Mouse (Mus musculus) ovary, postnatal 10 days (tissue): ENCODE measurements around the gene Tmem259.
A peak's percentile ranks its signal among the peaks of the same experiment; 100 is the strongest.

ENCODE experiments used
- DNase-seq: peaks from one replicate; pipeline ENCODE4 v3.0.0; 2022; ENCODE audit warnings: low spot score

Gene Tmem259

DNA sequence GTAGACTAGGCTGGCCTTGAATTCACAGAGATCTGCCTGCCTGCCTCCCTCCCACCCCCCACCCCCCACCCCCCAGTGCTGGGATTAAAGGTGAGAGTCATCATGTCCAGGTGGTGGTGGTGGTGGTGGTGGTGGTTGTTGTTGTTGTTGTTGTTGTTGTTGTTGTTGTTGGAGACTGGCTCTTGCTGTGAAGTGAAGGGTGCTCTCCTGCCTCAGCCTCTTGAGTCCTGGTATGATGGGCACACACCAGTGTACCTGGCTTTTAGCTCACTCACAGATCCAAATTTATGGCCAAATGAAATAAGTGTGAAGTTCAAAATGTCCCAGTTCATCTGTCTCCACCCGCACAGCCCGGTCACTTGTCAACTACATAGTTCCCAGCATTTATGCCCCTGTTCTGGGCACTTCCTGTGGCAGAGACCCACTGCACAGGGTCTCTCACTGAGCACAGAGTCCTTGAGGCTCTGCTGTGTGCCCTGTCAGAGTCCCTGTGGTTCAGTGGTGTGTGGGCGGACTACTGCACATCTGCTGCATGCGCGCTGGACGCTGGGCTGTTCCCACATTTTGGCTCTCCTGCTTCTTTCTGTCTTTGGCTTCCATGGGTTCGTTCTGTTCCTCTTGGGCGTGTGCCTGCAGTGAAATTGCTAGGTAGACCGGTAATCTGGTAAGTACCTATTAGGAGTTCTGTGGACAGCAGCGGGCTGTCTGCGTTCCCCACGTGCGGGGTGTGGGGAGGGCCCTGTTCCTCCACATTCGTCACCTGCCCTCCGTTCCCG is 49.1 kb downstream of the Tmem259 start:
- DNase-seq = no peak

DNA sequence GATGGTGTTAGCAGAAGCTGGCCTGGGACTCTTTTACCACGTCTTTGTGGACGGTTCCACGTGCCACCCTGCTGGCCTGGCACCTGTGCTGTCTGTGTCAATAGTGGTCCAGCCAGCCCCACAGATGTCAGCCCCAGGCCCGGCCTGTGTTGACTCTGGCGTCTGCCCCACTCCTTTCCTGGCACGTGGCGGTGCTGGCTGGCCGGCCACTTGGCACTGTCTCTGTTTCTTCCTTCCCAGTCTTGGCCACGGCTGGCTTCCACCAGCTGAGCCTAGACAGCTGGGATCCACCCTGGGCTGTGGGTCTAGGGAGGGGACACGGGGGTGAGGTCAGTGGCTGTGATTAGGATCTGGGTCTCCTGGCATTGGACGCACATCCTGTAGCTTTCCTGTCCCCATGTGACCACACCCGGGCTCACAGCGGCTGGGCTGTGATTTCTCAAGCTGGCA is 49.8 kb downstream of the Tmem259 start:
- peak; percentile 48 for DNase-seq

DNA sequence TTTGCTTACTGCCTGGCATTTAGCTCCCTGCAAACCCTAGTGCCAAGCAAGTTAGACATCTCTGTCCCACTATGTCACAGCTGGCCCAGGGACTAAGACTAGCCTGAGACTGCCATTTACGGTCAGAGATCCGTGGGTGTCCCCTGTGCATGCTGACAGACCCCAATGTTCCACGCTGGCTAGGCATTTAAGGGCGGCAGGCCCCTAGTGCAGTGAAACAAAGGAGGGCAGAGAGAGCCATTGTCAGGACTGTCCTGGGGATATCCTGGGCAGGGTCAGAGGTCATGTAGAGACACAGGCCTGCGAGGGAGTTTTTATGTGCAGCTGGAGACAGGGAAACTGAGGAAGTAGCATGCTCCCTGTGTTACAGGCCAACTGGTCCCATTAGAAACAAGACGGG is 50.3 kb downstream of the Tmem259 start:
- no peak for DNase-seq

- DNase-seq = no peak
Observed at GRCm38 (mm10) chr10:79933145-79933679, 50.9 kb downstream of the Tmem259 start.

- no peak for DNase-seq
Observed at GRCm38 (mm10) chr10:79932736-79933135, 51.4 kb downstream of the Tmem259 start.

- DNase-seq = no peak
Observed at GRCm38 (mm10) chr10:79931797-79932196, 52.3 kb downstream of the Tmem259 start.

- no peak for DNase-seq
Observed at GRCm38 (mm10) chr10:79930826-79931186, 53.3 kb downstream of the Tmem259 start.

- DNase-seq = no peak
Observed at GRCm38 (mm10) chr10:79929967-79930825, 53.9 kb downstream of the Tmem259 start.

DNA sequence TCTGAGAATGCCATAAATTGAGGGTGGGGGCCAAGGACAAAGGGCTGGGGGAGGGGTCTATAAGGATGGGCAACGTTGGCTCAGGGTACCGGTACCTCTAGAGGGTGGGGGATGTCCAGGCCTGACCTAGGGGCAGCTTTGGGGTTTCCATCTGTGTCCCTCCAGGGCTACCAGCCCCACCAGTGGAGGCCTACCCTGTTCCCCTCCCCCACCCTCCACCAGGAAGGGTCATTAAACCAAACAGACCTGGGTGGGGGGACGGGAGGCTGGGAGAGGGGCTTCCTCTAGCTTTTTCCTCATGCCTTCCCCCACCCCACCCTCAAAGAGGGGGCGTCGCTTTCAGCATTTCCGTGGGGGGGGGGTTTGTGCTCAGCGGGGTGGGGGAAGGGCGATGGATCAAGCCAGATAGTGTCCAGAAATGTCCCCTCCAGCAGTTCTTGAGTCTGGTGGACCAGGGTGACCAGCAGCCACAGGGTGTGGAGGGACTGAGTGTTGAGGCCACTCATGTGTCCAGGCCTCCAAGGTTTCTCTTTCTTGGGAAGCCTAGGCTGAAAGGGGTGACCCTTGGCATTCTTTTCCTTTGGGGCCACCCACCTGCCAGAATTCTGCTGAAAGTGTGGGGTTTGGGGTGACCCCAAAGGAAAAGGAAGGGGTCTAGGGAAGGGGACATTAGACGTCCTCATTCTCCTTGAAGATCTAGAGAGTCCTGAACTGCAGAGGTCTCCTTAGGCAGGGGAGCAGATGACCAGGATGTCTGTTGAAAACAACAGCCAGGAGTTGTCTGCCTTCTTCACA is 55.0 kb downstream of the Tmem259 start:
- DNase-seq = no peak

DNA sequence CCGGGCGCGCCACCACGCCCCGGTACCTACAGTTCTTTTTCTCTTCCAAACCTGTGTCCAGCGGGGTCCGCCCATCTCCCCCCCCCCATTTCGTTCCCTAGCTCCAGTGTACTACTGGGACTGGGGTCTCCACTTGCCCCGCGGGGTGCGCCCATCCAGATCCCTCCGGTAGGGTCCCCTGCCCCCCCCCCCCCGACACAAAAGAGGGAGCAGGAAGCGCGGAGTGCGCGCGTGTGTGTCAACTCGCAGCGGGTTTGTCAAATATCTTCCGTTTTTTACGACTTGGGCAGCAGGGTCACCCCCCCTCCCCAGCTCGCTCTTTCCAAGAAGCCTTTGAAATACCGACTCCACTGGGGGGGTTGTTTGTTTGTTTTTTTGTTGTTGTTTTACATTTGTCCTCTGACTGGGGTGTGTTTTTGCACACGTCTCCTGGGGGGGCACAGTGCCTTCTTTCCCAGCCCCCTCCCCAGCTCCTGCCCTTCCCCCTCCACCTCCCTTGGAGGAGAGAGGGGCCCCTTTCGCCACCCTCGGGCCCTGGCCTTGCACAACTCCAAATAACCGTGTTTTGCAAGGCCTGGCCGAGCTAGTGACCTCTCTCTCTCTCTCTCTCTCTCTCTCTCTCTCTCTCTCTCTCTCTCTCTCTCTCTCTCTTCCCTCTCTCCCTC is 56.0 kb downstream of the Tmem259 start:
- no peak for DNase-seq

DNA sequence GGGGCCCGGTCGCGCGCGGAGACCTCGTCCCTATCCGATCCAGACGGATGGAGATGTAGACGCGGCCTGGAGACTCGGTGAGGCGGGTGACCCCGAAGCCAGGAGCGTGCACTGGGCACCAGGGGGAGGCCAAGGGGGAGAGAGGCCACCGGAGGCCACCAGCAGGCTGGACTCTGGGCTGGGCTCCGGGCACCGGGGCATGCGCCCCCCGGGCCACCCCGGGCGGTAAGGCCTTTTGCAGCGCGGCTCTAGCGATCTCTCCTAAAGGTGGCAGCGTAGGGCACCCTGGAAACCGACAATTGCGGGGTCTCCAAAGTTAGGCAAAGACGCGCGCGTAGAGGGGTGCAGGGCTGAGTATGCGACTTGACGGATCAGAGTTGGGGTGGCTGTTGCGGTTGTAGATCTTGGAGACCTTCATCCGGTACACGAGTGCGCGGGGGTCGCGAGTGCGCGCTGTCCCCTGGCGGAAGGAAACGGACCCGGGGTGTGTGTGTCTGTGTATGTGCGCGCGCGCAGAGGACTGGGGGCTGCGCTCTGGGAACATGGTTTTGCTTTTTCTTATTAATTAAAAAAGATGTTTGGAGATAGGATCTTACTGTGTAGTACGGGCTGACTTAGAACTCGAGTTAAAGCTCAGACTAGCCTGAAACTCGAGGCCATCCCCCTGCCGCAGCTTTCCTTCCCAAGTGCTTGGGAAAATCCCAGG is 56.7 kb downstream of the Tmem259 start:
- peak; percentile 41 for DNase-seq

DNA sequence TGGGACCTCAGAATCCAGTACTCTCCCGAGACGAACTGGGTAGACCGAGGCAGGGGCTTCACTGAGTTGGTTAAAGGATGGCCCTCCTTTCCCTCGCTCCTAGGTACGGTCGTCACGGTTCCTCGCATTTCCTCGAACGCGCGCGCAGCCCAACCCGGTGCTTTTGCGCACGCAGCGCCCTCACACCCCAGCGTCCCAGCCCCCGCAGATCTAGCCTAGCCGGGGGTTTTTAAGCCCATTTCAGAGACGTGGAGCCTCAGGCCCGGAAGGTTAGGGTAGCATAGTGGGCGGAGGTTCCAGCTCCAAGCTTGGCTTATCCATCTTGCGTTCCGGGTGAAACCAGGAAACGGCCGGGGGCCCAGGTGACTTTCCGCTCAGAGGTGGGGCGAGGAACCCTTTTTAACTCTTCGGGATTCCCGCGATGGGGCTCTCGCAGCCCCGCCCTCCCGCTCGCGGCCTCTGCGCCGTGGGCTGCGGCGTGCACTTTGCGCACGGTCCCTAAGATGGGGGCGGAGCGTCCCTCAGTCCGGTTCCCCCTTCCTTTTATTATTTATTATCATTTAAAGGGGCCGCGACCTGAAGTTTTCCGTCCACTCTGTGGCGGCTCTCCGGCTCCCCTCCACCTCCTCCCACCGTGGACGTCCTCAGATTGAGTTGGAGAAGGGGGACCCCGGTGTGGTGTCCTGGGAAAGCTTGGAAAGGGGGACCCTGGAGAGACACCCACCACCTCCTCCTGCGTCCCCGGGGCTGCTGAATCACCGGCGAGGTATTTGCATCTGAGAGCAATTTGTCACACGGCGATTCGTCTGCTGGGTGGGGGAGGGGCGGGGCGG is 57.4 kb downstream of the Tmem259 start, which contains the start of gene Arid3a:
Gene Arid3a, plus strand, starts transcription at position 553 of the 833 bp plus-strand sequence.
- peak; percentile 74 for DNase-seq

GRCm38 (mm10) chr10:79925785-79926490 is 58.2 kb downstream of the Tmem259 start:
- DNase-seq = no peak

DNA sequence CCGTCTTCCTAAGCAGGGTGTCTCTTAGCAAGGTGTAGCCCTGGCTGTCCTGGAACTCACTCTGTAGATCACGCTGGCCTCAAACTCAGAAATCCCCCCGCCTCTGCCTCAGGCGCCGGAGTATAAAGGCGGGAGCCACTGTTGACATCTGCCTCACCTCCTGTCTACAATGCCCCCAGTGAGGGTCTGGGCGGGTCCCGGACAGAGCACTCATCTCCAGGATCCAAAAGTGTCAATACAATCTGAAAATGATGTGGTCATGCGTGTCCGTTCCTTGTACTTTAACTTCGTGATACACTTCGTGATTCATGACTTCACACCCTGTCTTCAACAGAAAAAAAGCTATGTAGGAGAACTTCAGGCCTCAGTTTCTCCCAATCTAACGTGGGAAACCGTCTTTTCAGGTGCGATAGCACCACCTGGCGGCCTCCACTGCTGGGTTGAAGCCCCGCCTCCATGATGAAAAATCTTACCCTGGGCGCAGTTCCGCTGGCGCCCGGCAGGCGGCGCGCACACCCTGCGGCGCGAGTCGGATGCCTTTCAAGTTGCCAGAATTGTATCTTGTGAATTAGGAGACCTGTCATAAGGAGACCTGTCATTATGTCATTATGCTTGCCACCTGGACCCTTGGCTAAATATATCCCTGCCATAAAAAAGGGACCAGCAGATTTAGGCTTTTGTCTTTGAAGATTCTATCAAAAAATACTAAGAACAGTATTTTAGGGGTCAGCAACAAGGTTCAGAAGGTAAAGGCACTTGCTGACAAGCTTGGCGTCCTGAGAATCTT is 58.9 kb downstream of the Tmem259 start:
- DNase-seq = peak; percentile 93
